Mouse (Mus musculus): ENCODE measurements around the gene Coa3. TPM values are rescaled to one million over a fixed set of nuclear protein-coding genes. Genes with fewer than 3 reads are reported as not detected.
A peak's percentile ranks its signal among the peaks of the same experiment; 100 is the strongest.

Coa3 gene
- polyA plus RNA-seq, 1 experiment from 2014 or later = 204 TPM

DNA sequence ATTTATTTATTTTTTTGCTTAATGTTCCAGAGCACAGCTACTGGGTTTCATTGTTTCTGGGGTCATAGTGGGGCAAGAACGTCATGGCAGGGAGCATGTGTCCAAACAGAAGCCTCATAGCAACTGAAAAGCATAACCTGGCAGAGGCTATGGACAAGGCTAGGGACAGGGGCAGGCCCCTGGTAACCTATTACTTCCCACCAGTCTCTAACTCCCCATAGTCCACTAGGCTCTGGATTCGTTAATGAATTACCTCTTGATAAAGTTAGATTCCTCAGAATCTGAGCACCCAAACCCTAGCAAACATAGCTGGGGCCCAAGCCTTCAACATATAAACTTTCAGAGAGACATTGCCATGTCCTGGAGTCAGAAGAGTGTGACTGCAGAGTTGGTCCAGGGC is 27.9 kb downstream of the Coa3 start:
- ATAC-seq (ENCODE audit: insufficient number of reproducible peaks, low FRiP score, low TSS enrichment, low read depth) = no peak
- no peak for DNase-seq (ENCODE audit: low spot score)

DNA sequence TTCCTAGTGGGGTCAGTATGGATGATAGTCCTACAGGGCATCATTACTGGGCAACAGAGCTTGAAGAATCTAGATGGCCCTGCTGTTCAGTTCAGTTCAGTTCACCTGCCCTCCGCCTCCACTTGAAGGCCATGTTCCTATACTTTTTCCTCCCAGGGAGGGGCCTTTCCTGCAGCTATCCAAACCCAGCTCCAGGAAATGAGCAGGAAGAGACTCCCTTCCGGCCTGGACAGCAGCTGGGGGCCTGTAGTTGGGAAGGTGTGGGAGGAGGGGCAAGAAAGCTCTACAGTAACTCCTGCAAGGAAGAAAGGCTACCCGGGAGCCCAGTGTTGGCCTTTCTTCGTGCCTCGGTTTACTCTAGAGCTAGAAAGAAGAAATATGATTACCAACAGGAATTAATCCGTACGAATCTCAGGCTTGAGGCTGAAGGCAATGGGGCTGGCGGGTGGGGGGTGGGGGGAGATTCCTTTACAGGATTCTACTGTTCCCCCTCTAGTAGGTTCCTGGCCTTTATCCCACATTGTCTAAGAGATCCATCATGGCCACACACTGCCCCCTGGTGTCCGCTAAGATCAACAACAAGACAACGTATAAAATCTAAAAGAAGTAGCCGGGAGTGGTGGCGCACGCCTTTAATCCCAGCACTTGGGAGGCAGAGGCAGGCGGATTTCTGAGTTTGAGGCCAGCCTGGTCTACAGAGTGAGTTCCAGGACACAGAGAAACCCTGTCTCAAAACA is 30.5 kb downstream of the Coa3 start:
- Histone ChIP-seq H3K9ac (ENCODE audit: low read length) (0 out of 2 replicates have a peak overlapping the region, but pooled peaks have one; percentile 37), H3K9me3 (ENCODE audit: control insufficient read depth, low read length) (no peaks in the 10 kb centered on the region), H3K4me2 (ENCODE audit: low read depth, severe bottlenecking) (no peak overlapping the region), H3K4me1 (ENCODE audit: control insufficient read depth, insufficient read depth, low read length) (peaks cover 27% of the 10 kb centered on the region), H3K4me3 (ENCODE audit: low read depth, low read length) (no peak overlapping the region), H3K36me3 (ENCODE audit: control insufficient read depth, insufficient read depth, low read length) (no peaks in the 10 kb centered on the region), H3K27me3 (ENCODE audit: control insufficient read depth, insufficient read depth, low read length) (0 out of 2 replicates have a peak, but pooled peaks cover 5% of the 10 kb centered on the region), H3K27ac (replicated peaks; ENCODE audit: low read depth, low read length) (no peak overlapping the region)
- ATAC-seq (ENCODE audit: insufficient number of reproducible peaks, low FRiP score, low TSS enrichment, low read depth) (no peak), DNase-seq (ENCODE audit: low spot score) (peak; percentile 72)
- 32% methylated on average over 14 of the region's 14 CpGs for WGBS

More for the DNA sequence above, 27.9 kb downstream of the Coa3 start:
- Histone ChIP-seq H3K27me3 (ENCODE audit: control insufficient read depth, insufficient read depth, low read length) (0 out of 2 replicates have a peak, but pooled peaks cover 2% of the 10 kb centered on the region), H3K4me3 (ENCODE audit: low read depth, low read length) (no peak overlapping the region), H3K27ac (replicated peaks; ENCODE audit: low read depth, low read length) (no peak overlapping the region), H3K9me3 (ENCODE audit: control insufficient read depth, low read length) (no peaks in the 10 kb centered on the region), H3K4me2 (ENCODE audit: low read depth, severe bottlenecking) (no peak overlapping the region), H3K9ac (ENCODE audit: low read length) (no peak overlapping the region), H3K36me3 (ENCODE audit: control insufficient read depth, insufficient read depth, low read length) (0 out of 2 replicates have a peak, but pooled peaks cover 2% of the 10 kb centered on the region), H3K4me1 (ENCODE audit: control insufficient read depth, insufficient read depth, low read length) (peaks cover 9% of the 10 kb centered on the region)
- 78% methylated on average over 2 of the region's 2 CpGs for WGBS

DNA sequence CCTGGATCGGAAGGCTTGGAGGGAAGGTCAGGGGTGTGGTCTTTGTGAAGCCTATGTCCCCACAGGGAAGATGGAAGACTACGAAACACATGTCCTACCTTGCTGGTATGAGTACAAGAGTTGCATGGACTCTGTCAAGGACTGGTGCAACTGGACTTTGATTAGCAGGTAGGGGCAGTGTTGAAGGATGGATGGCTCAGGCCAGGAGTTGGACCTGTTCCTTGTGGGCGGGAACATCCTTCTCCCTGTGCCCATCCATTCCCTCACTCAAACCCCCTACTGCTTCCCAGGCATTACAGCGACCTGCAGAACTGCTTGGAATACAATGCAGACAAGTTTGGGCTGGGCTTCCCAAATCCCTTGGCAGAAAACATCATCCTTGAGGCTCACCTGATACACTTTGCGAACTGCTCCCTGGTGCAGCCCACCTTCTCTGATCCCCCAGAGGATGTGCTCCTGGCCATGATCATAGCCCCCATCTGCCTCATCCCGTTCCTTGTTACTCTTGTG is 31.3 kb downstream of the Coa3 start:
- H3K9ac ChIP-seq (ENCODE audit: low read length) = no peak overlapping the region
- H3K9me3 ChIP-seq (ENCODE audit: control insufficient read depth, low read length) = no peaks in the 10 kb centered on the region
- 80% methylated on average over 6 of the region's 6 CpGs for WGBS
- no peak overlapping the region for H3K4me2 ChIP-seq (ENCODE audit: low read depth, severe bottlenecking)
- DNase-seq (ENCODE audit: low spot score) (no peak), ATAC-seq (ENCODE audit: insufficient number of reproducible peaks, low FRiP score, low TSS enrichment, low read depth) (no peak)
- 0 out of 2 replicates have a peak, but pooled peaks cover 5% of the 10 kb centered on the region for H3K27me3 ChIP-seq (ENCODE audit: control insufficient read depth, insufficient read depth, low read length)
- no peaks in the 10 kb centered on the region for H3K36me3 ChIP-seq (ENCODE audit: control insufficient read depth, insufficient read depth, low read length)
- H3K4me3 ChIP-seq (ENCODE audit: low read depth, low read length) = peak overlapping the region; percentile 2; the same call in 1 of the 2 replicates
- no peak overlapping the region for H3K27ac ChIP-seq (replicated peaks; ENCODE audit: low read depth, low read length)
- peaks cover 26% of the 10 kb centered on the region for H3K4me1 ChIP-seq (ENCODE audit: control insufficient read depth, insufficient read depth, low read length)

DNA sequence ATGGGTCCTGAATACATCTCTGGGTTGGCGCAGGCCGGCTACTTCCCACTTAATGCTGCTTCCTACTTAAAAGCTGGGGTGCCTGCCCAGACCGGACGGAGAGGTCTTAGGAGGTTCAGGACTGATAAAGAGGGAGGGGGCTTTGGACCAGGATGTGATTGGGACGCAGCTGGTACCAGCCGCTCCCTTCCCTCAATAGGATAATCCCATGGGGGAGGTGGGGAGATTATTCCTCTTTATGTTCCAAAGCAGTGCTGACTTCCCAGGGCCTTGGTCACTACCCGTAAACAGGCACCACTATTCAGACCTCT is 32.3 kb downstream of the Coa3 start:
- ATAC-seq (ENCODE audit: insufficient number of reproducible peaks, low FRiP score, low TSS enrichment, low read depth) = no peak
- WGBS = 9% methylated on average over 7 of the region's 7 CpGs

DNA sequence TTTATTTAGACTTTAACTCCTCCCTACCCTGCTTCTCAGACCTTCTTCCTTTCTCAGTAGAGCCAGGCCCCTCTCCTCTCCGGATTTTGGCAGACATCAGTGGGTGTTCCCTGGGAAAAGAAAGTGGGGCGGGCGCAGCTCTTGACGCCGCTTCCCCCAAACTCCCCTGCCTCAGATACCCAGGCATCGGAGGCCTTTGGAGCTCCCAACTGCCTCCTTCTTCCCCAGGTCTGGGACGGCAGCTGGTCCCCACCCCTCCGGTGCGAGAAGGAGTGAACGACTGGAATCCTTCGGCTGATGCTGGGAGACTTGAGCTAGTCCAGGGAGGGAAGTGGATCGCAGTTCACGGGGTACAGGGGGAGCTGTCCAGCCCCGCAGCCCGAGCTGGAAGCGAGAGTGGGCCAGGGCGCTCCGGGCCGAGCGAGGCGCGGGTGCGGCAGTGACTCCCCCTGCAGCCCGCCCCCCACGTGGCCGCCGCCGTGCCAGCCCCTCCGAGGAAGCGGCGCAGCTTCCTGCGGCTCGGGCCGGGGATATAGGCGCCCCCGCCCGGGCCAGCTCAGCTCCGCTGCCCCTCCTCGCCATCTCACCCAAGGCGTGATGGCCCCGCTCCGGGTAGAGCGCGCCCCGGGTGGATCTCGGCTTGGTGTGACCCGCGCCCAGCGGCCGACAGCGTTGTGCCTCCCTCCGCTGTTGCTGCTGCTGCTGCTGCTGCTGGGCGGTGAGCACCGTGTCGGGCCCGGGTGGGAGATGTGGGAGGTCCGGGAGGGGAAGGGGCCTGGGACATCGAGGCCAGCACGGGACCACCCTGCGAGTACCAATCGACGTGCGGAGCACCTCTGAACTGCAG is 32.8 kb downstream of the Coa3 start, which contains the start of gene Ramp2:
TSS of gene Ramp2 (plus strand) at position 174 of the 847 bp plus-strand sequence.
- H3K4me2 ChIP-seq (ENCODE audit: low read depth, severe bottlenecking) = peak within 1 kb of the TSS; percentile 96
- peak within 1 kb of the TSS; percentile 54 for H3K4me3 ChIP-seq (ENCODE audit: low read depth, low read length)
- H3K27me3 ChIP-seq (ENCODE audit: control insufficient read depth, insufficient read depth, low read length) = 0 out of 2 replicates have a peak, but pooled peaks cover 5% of the 10 kb centered on the region
- H3K27ac ChIP-seq (replicated peaks; ENCODE audit: low read depth, low read length) = peak within 1 kb of the TSS; percentile 71; the same call in 1 of the 2 replicates
- no peaks in the 10 kb centered on the region for H3K36me3 ChIP-seq (ENCODE audit: control insufficient read depth, insufficient read depth, low read length)
- H3K9ac ChIP-seq (ENCODE audit: low read length) = peak within 1 kb of the TSS; percentile 70
- H3K9me3 ChIP-seq (ENCODE audit: control insufficient read depth, low read length) = no peaks in the 10 kb centered on the region
- H3K4me1 ChIP-seq (ENCODE audit: control insufficient read depth, insufficient read depth, low read length) = peaks cover 25% of the 10 kb centered on the region
- WGBS = under 1% methylated on average over 61 of the region's 63 CpGs
- peak; percentile 66 for DNase-seq (ENCODE audit: low spot score)
- ATAC-seq (ENCODE audit: insufficient number of reproducible peaks, low FRiP score, low TSS enrichment, low read depth) = peak; percentile 54; the same call in 1 of the 2 replicates

More for the DNA sequence above, 32.3 kb downstream of the Coa3 start:
- H3K4me2 ChIP-seq (ENCODE audit: low read depth, severe bottlenecking) = peak overlapping the region; percentile 96
- peak overlapping the region; percentile 70 for H3K9ac ChIP-seq (ENCODE audit: low read length)
- H3K27me3 ChIP-seq (ENCODE audit: control insufficient read depth, insufficient read depth, low read length) = 0 out of 2 replicates have a peak, but pooled peaks cover 5% of the 10 kb centered on the region
- peaks cover 25% of the 10 kb centered on the region for H3K4me1 ChIP-seq (ENCODE audit: control insufficient read depth, insufficient read depth, low read length)
- H3K4me3 ChIP-seq (ENCODE audit: low read depth, low read length) = peak overlapping the region; percentile 54
- no peak overlapping the region for H3K27ac ChIP-seq (replicated peaks; ENCODE audit: low read depth, low read length)
- no peaks in the 10 kb centered on the region for H3K36me3 ChIP-seq (ENCODE audit: control insufficient read depth, insufficient read depth, low read length)
- H3K9me3 ChIP-seq (ENCODE audit: control insufficient read depth, low read length) = no peaks in the 10 kb centered on the region
- no peak for DNase-seq (ENCODE audit: low spot score)

DNA sequence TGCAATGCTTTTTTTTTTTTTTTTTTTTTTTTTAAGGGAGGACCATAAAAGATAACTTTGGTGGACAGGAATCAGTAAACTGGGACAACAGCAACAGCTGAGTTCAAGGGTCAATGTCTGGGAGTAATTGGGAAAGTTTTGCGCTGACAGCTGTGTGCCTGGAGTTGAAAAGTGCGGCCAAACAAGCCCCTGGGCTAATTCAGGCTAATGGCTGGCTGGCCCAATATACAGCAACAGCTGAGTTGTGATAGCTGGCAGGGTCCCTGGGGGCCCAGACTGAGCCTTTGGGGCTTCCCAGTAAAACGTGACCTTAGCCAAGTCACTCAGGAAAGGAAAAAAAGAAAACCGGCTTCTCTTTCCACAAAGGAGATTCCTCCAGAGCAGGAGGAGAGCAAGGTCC is 33.8 kb downstream of the Coa3 start:
- DNase-seq (ENCODE audit: low spot score) (peak; percentile 71), ATAC-seq (ENCODE audit: insufficient number of reproducible peaks, low FRiP score, low TSS enrichment, low read depth) (no peak)
- H3K9me3 ChIP-seq (ENCODE audit: control insufficient read depth, low read length) = no peaks in the 10 kb centered on the region
- H3K36me3 ChIP-seq (ENCODE audit: control insufficient read depth, insufficient read depth, low read length) = no peaks in the 10 kb centered on the region
- no peak overlapping the region for H3K9ac ChIP-seq (ENCODE audit: low read length)
- H3K4me1 ChIP-seq (ENCODE audit: control insufficient read depth, insufficient read depth, low read length) = peaks cover 25% of the 10 kb centered on the region
- 0 out of 2 replicates have a peak, but pooled peaks cover 5% of the 10 kb centered on the region for H3K27me3 ChIP-seq (ENCODE audit: control insufficient read depth, insufficient read depth, low read length)
- WGBS = 3% methylated on average over 4 of the region's 4 CpGs
- no peak overlapping the region; the same call in 1 of the 2 replicates for H3K4me3 ChIP-seq (ENCODE audit: low read depth, low read length)
- H3K4me2 ChIP-seq (ENCODE audit: low read depth, severe bottlenecking) = peak overlapping the region; percentile 96
- H3K27ac ChIP-seq (replicated peaks; ENCODE audit: low read depth, low read length) = peak overlapping the region; percentile 71; the same call in 1 of the 2 replicates

DNA sequence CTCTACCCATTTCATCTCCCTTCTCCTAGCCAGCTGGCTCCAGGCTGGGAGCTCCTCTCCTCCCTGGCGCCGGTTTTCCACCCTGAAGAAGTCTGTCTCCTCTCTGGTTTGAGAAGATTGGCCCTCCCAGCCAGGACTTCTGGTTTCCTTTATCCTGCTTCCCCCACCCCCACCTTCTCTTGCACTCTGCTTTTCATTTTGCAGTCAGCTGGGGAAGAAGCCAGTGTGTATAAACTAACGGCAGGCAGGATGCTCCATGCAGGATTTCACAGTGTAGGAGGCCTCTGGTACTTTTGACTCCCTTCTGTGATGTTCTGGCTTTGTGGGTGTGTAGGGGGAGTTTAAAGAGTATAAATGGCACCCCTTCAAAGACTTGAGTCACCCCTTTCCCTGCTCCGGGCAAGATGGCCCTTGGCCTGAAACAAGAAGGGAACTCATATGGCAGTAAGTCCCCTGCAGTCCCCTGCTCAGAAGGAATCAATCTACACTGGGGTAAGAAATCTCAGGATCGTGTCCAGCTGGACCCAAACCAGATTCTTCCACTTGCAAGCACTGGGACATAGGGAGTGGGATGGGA is 40.8 kb downstream of the Coa3 start:
- Histone ChIP-seq H3K4me3 (ENCODE audit: low read depth, low read length) (no peak overlapping the region), H3K27ac (replicated peaks; ENCODE audit: low read depth, low read length) (0 out of 2 replicates have a peak overlapping the region, but pooled peaks have one; percentile 22), H3K4me2 (ENCODE audit: low read depth, severe bottlenecking) (no peak overlapping the region), H3K27me3 (ENCODE audit: control insufficient read depth, insufficient read depth, low read length) (no peaks in the 10 kb centered on the region), H3K4me1 (ENCODE audit: control insufficient read depth, insufficient read depth, low read length) (peaks cover 3% of the 10 kb centered on the region; the same call in 1 of the 2 replicates), H3K9me3 (ENCODE audit: control insufficient read depth, low read length) (no peaks in the 10 kb centered on the region), H3K36me3 (ENCODE audit: control insufficient read depth, insufficient read depth, low read length) (no peaks in the 10 kb centered on the region), H3K9ac (ENCODE audit: low read length) (no peak overlapping the region)
- DNase-seq (ENCODE audit: low spot score) (peak; percentile 23), ATAC-seq (ENCODE audit: insufficient number of reproducible peaks, low FRiP score, low TSS enrichment, low read depth) (no peak)
- 23% methylated on average over 5 of the region's 5 CpGs for WGBS

DNA sequence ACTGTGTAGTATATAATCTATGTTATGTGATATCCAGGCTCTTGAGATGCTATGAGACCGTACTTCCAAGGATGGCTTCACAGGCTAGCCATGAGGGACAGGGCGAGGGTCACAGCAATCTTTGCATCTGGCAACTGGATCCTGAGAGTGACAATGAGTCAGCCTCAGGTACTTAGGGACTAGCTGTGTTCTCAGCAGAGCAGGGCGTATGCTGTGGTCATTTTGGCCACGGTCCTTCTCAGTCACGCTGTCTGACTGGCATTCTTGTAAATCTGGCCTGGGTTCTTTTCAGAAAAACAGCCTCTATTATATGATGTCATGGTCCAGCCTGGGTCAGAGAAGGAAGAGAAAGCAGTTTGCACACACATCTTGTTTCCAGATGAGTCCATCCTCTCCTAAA is 42.1 kb downstream of the Coa3 start:
- no peak overlapping the region for H3K9ac ChIP-seq (ENCODE audit: low read length)

More for the DNA sequence above, 42.1 kb downstream of the Coa3 start:
- Histone ChIP-seq H3K4me1 (ENCODE audit: control insufficient read depth, insufficient read depth, low read length) (peaks cover 6% of the 10 kb centered on the region; the same call in 1 of the 2 replicates), H3K27ac (replicated peaks; ENCODE audit: low read depth, low read length) (no peak overlapping the region), H3K9me3 (ENCODE audit: control insufficient read depth, low read length) (no peaks in the 10 kb centered on the region), H3K4me2 (ENCODE audit: low read depth, severe bottlenecking) (no peak overlapping the region), H3K4me3 (ENCODE audit: low read depth, low read length) (no peak overlapping the region), H3K36me3 (ENCODE audit: control insufficient read depth, insufficient read depth, low read length) (no peaks in the 10 kb centered on the region), H3K27me3 (ENCODE audit: control insufficient read depth, insufficient read depth, low read length) (no peaks in the 10 kb centered on the region)
- WGBS = 94% methylated on average over 5 of the region's 5 CpGs
- DNase-seq (ENCODE audit: low spot score) = no peak
- no peak for ATAC-seq (ENCODE audit: insufficient number of reproducible peaks, low FRiP score, low TSS enrichment, low read depth)
